Mouse (Mus musculus) retina, postnatal 1 day (tissue): ENCODE measurements around the gene Fcho1.
"Not testable (repeated sequence)": the region's sequence is repeated elsewhere in the genome, so short reads cannot be mapped to it uniquely, and the experiment has no call there.

Experiments
- DNase-seq: peaks from one replicate; pipeline ENCODE4 v3.0.0-alpha.2; 2012

The Fcho1 gene

DNA sequence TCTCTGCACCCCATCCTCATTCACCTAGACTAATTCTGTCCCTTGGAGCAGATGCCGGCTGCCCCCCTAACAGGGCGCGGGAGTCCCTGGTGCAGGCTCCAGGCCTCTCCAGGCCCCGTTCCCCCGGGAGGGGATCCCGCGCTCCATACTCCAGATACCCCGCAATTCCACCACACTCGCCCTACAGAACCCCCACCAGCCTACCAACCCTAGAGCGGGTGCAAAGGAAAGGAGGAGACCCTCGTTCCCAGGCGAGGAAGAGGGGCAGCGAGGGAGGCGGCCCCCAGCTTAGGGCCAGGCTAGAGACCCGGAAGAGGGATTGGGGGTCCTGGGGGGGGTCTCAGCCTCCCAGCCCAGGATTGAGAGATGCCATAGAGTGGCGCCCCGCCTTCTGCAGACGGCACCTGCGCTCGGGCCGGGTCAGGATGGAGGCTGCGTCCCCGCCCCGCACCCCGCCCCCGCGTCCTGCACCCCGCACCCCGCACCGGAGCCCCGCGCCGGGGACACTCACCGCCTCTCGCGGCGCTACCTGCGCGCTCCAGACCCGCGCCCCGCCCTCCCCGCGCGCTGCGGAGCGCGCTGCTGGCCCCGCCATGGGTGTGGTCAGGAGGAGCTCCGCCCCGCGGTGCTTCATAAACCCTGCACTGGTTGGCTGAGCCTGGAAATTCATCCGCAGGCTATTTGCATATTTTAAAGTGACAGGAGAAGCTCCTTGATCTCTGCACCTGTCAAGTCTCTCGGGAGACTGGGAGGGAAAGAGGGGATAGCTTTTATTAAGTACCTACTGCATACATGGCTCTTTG, at the start of gene Fcho1:
Gene Fcho1 (minus strand): TSS at position 595 of the 803 bp plus-strand sequence.
- DNase-seq: peak; percentile 94

DNA sequence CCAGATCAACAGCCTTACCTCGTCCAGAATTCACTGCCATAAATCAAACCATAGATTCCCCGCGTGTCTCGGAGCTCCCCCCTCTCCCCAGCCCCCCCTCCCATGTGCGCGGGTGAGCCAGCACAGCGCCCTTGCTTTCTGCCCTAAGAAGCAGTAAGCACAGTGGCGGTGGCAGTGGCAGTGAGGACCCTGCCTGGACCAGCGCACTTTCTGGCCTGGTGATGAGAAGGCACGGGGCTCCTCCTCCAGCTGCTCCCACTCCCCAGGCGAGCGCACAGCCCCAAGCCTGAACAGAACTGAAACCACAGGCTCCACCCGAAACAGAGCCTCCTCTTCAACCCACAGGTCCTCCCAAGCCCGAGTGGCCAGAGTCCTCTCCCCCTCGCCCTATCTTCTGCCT, 45.8 kb upstream of the Fcho1 start:
- DNase-seq: no peak

DNA sequence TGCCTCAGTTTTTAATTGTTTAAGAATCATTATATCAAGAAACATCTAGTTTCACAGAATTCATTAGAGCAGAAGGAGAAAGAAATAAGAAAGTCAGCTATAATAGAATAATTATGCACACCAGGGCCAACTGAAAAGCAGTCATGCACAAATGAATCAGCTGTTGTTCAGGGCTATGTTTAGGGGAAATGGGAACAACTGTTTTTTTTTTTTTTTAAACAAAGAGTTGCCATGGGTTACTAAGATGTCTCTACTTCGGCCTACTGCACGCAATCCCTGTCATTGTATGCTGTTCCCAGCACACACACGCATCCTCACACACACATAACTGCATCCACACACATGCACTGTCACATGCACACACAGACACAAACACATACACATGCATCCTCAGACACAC, 33.3 kb upstream of the Fcho1 start:
- peak; percentile 73 for DNase-seq

DNA sequence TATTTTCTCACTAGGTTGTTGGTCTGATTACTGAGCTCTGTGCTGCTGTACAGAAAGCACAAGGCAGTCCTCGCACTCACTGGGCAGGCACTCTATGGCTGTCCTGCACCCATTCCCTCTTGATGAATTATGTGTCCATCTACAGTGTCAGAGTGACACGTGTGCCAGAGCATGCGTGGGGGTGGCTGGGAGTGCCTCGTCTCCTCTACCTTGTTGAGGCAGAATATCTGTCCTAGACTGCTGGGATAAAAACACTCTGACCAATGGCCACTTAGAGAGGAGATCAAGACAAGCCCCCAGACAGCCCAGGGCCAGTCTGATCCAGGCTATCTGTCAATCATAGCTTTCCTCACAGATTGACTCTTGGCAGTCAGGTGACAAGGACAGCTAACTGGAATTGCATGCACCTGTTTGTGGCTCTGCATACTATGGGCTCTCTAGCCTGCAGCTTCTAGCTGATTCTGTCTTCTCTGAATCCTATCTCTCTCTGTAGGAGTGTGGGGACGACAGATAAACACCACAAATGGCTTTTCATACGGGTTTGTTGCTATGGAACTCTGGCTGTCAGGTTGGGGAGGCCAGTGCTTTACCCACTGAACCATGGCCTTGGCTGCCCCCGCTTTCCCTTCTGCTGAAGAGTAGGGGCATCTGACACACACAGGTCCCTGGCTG, 27.5 kb upstream of the Fcho1 start:
- not testable (repeated sequence) for DNase-seq

DNA sequence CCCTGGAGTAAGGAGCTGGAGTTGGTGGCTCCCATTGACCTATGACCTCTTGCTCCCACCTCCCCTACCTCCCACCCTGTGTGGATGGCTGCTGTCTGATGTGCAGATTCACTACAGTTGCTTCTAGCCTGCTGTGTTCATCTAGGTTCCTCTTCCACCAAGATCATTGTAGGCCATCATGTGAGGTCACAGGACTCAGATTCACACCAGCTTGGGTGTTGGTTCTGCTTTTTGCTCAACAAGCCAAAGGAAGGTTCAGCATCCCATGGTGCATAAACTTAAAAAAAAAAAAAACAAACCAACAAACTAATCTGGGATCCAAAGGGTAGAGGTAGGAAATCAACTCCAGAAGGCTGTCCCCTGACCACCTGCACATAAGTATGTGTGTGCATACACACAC, 26.7 kb upstream of the Fcho1 start:
- DNase-seq: not testable (repeated sequence)

DNA sequence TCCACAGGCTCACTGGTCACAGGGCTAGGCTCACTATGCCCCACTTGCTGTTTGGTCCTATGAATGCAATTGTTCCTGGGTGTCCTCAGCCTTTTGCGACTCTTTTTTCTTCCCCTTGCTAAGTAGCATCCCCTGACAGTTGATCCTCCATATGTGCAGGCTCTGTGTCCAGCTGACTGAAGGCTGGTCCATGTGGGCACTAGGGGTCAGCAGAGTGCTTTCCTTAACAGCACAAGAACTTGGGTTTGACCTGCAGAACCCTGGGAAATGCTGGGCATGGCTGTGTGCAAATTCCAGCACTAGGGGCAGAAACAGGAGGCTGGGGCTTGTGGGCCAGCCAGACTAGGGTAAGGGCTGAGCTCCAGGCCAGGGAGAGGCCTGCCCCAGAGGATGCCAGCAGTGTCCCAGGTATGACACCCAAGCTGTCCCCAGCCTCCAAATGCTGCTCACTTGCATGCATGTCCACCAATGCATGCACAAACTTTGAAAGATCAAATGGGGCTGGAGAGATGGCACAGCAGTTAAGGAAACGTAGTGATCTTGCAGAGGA, 25.9 kb upstream of the Fcho1 start:
- DNase-seq: peak; percentile 78

DNA sequence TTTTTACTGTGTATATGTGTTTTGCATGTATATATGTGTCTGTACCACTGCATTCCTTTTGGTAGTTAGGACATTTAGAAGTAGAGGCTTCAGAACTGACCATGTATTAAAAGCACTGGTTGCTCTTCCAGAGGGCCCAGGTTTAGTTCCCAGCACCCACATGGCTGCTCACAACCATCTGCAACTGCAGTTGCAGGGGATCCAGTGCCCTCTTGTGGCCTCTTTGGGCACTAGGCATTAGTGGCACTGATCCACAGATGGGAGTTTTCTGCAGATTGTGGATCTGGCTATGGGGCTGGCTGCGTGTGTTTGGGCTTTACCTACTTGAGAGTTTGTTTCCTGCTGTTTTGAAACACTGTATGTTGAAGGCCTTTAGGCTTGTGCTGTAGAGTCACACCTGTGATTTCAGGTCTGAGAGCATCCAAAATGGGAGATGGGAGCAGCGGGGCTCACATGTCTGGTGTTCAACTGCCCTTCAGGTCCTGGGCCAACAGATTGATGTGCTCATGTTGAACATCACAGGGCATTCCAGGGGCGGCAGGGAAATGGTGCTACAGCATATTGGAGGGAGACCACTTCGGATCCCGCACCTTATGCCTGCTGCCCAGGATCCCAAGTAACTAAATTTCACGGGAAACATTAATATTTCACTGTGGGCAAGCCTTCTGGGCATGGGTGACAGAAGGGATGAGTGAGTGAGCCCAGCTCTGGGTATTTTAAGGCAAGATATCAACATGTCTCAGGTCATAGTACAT, 24.0 kb upstream of the Fcho1 start:
- not testable (repeated sequence) for DNase-seq

DNA sequence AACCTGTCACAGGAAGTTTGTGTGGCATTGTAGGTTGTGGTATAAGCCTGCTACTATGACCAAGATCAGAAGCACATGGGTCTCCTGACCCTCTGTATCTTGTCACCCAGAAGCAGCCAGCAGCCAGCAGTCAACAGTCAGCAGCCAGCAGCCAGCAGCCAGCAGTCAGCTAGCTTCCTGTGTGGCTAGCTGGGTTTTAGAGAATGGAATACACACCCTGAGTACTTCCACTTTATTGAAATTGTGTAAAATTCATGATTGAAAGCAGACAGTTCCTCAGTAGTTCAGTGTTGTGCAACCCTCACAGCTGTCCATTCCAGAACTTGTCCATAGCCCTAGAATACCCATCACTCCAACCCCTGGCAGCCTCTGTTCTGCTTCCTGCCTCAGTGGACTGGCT, 21.6 kb upstream of the Fcho1 start:
- DNase-seq: not testable (repeated sequence)

DNA sequence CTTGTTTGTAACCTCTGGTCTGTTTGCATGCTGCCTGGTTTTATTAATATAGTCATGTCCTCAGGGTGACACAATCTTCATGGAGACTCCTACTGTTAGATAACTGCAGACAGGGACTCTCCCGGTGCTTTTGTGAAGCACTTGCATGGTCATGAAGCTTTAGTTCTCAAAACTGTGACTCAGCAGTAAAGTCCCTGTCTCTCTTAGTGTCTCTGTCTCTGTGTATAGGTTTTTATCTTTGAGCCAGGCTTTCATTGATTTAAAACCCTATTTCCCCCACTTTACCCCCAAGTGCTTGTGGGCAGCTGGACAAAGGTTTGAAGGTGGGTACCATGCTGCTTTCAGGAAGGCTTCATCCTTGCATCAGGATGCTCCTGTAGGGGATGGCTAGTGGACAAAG, 19.8 kb upstream of the Fcho1 start:
- DNase-seq: no peak

DNA sequence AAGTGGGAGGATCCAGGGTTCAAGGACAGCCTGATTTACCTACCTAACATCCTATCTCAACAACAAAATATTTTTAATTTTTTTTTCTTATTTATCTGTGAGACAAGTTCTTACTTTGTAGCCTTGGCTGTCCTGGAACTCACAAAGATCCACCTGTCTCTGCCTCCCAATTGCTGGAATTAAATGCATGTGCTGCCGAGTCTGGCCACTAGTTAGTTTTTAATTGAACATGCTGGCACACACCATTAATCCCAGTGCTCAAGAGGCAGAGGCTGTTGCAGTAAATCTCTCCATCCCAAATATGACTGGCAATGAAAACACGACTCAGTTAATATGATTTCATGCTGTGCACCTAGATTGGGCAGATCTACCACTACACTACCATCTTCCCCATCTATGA, 17.3 kb upstream of the Fcho1 start:
- DNase-seq: no peak

DNA sequence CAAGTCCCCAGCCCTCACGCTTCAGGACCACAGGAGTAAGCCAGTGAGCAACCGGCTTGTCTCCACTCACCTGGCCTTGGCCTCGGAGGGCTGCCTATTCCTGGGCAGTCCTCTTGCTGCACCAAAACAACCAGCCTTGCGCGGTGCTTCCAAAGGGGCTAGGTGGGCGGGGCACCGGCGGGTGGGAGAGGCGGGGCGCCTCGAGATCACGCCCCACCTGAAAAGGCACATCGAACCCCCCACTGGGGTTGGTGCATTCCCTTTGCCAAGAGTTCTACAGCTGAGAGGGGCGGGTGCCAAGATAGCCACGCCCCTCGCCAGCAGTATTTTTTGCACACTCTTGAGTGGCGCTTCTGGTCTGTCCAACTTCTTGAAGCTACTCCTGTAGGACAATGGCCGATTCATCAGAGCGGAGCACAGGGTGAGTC, 16.2 kb upstream of the Fcho1 start:
- DNase-seq: peak; percentile 58

DNA sequence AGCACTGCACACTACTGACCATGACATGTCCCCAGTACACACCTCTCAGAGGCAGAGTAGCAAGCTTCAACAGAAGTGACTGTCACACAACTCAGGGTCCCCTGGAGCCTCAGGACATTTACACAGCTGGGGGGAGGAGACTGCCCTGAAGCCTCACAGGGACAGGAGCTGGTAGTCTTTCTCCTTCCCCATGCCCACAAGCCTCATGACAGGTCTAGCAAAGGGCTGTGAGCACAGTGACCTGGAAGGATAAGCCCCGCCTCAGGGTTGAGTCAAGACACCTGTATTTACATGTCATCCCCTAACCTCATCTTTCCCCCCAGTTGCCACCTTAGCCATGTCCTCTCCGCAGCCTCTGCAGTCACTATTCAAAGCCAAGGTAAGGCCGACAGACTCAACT, 15.7 kb upstream of the Fcho1 start:
- no peak for DNase-seq

DNA sequence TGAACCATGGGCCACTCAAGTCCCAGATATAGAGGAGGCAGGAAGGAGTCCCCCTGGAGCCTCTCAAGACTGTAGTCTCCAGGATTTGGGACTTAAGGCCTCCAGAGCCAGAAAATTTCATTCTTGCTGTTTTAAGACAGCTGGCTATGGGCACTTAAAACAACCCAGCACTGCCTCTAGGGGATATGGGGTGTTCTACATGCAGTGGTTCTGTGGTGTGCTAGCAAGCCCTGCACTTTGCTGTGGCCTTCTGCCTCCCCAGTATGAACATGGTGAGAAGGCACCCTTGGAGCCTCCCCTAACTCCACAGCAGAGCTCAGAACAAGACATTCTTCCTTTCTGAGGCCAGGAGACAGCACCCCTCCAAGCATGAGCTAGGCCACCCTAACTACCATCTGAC, 12.8 kb upstream of the Fcho1 start:
- not testable (repeated sequence) for DNase-seq

DNA sequence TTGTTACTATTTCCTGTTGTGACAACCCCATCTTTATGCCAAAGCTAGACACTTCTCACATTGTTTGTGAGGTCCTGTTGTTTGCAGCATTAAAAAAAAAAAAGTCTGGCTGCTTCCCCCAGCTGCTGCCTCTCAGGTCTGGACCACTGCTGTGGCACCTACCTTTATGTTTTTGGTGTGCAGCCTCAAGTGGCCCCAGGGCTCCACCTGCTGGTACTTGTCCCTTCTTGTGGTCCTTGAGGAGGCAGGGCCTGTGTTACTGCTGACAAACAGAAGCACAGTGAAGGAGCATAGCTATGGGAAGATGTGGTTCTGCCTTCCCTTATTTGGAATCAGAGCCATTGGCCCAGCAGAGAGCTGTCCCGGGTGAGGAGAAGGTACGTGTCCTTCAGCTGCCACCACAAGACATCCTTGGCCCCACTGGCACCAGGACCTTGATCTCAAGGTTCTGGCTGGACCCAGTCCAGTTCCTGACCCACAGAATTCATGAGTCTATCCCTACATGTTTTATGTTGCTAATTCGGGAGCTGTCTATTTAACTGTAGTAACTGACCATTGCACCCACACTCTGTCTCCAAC, 6.2 kb upstream of the Fcho1 start:
- peak; percentile 40 for DNase-seq

DNA sequence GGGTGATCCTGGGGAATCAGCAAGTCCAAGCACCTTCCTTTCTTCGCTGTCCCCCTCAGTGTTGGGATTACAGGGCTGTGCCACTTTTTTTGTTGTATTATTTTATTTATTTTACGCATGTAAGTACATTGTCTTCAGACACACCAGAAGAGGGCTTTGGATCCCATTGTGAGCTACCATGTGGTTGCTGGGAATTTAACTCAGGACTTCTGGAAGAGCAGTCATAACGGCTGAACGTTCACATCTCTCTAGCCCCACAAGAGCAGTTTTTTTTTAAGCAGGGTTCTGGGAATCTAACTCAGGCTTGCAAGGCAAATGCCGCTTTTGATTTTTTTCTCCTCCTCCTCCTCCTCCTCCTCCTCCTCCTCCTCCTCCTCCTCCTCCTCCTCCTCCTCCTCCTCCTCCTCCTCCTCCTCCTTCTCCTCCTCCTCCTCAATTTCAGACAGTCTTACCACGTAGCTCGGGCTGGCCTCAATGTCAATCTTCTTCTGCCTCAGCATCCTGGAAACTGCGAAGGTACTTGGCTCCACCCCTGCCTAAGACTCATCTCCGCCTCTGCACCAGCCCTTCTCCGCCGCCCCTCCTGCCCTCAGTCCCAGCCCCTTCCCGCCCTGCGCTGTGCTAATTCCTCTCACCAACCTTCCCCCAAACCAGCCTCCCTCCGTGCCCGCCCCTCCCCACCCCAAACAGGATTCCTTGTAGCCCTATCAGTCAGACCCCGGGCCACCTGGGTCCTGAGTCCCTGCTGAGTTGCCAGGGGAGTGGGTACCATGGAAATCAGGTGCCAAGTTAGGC, 3.5 kb upstream of the Fcho1 start:
- peak; percentile 54 for DNase-seq

DNA sequence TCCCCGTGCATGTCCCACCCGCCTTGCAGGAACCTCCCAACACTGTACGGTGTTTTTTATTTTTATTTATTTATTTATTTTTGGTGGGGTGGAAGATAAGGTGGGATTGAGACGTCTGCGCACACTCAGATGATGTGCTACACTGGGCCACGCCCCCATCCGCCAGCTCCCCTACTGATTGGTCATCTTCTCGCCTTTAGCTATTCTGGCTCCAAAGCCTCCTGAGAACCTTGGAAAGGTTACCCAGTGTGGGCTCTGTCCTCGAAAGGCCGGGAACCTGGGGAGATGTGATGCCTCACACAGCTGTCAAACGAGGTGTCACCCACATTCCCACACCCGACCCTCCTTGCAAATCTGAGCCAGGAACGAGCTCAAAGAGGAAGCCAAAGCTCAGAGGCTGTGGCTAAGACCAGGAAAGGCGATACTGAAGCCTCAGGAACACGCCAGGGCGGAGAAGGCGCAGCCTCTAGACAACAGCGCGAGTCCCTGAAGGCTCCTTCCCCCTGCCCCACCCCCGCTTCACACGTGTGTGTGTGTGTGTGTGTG, 2.8 kb upstream of the Fcho1 start:
- peak; percentile 72 for DNase-seq

DNA sequence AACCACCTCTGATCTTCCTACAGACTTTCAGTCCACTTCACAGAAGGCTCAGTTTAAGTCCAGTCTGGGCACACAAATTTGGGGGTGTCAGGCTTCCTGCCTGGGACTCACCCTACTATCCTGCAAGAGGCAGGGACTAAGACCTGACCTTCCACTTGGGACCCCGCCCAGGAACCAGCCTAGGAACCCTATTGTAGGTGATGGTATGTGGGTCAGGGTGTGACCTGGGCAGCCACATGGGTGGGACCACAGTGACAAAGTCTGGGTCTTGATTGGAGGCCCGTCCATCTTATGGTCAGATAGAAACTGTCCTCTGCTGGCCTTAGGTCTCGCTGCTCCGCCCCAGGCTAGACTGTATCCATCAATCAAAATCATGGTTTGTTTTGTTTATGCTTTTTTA, 1.1 kb downstream of the Fcho1 start:
- DNase-seq: no peak

DNA sequence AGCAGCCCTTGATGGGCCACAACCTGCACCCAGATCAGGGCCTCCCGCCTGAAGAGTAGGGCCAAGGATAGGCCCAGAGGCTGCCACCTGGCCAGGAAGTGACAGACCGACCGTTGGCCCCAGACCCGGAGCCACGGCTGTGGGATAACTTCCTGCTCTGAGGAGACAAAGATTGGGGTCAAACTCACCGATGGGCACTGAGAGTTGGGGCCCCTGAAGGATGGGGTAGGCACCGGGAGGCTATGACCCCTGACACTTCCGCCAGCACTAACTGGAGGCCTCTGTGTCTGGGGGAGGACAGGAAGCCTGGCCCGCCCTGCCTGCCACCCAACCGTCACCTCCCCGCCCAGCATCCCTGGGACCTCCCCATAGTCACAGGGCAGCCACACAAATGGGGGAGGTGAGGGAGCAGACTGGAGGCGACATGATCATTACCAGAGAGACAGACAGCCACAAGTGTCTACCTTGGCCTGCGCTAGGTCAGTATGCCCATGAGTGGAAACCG, 2.4 kb downstream of the Fcho1 start:
- DNase-seq: no peak

DNA sequence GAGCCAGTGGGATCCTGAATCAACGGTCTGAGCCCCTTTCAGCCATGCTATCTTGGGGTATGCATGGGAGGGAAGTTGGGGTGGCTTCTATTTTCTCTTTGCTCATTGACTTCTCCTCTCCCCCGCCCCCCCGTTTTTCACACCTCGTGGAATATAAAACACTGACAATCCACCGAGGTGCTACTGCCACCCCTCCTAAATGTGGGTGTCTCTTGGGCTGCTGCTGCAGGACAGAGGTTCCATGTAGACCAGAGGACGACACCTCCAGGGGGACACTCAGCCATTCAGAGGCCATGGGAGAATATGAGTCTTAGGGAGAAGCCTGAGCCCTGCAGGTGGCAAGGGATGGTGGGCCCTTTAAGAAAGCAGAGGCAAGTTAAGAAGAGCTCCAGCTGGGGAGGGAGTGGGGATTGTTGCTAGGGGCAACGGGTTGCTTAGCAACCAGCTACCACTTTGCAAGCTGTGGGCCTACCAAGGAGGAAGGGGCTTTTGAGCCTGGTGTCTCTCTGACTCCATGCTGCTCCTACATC, 5.5 kb downstream of the Fcho1 start:
- DNase-seq: peak; percentile 93

DNA sequence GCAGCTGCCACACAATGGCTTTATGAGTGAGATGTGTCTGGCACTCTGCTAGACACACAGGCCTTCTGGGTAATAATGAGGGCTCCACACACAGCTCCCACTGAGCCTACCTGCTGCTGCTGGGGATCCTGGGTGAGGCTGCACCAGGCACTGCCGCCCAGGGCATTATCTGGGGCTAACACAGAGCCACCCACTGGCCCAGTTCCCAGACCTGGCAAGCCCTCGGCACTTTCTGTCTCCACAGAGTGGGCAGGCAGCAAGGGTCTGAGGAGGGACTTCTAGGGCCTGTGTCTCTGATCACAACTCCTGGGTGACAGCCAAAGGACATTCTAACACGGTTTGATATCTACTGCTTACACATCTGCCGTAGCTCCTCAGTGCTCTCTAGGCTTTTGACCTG, 6.3 kb downstream of the Fcho1 start:
- peak; percentile 40 for DNase-seq

DNA sequence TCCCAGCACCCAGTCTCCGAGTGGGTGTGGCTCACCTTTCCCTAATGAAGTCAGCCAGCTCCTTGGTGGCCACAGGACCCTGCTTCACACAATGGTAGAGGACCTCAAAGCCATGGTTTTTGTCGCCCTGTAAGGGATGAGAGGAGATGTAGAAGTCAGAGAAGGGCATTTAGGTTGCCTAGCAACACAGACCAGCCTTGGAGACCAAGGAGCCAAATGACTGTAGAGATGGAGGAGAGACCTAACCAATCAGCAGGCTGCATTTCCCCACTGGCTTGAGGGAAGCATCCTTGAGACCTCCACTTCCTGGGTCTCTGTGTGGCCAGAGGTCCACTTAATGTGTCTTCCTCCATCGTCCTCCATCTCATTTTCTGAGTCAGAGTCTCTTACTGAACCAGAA, 7.3 kb downstream of the Fcho1 start:
- no peak for DNase-seq
